Mouse (Mus musculus): Measurements from ENCODE around the gene B3galt4. TPM values are rescaled to one million over a fixed set of nuclear protein-coding genes. Genes with fewer than 3 reads are reported as not detected.
"Not testable (repeated sequence)": the region's sequence is repeated elsewhere in the genome, so short reads cannot be mapped to it uniquely, and the experiment has no call there.

B3galt4 gene
- polyA plus RNA-seq, 1 experiment from 2014 or later: 2.5 TPM

DNA sequence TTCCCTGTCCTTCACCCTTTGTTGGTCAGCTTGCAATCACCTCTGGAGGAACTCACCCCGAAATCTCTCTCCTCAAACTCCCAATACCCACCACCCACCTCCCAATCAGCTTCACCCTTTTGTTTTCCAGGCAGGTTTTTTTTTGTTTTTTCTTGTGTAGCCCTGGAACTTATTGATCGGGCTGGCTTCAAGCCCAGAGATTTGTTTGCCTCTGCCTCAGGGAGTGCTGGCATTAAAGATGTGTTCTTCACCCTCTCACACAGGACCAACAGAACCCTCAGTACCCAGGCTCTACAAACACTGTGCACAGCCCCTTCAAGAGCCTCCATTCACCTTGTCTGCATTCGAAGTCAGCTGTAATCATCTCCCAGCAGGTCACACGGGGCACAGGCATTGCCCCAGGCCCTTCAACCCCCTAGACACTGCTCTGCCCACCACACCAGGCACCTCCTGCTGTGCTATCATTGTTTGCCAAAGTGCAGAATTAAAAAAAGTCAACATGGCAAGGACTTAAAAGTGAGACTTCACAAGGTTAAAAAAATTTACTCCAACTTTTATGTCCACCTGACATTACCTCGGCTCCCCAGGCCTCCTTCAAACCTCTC is 2.8 kb upstream of the B3galt4 start:
- no peaks in the 10 kb centered on the region for H3K27me3 ChIP-seq
- peak overlapping the region; percentile 96 for H3K4me2 ChIP-seq
- 18% methylated on average over 5 of the region's 5 CpGs for WGBS (ENCODE audit: insufficient replicate concordance)
- H3K9ac ChIP-seq: peak overlapping the region; percentile 89
- peak overlapping the region; percentile 81 for H3K4me3 ChIP-seq (replicated peaks)
- no peaks in the 10 kb centered on the region for H3K9me3 ChIP-seq (replicated peaks)
- peaks cover 57% of the 10 kb centered on the region for H3K36me3 ChIP-seq (replicated peaks)
- ATAC-seq (ENCODE audit: insufficient read depth): no peak
- H3K4me1 ChIP-seq (replicated peaks): peaks cover 68% of the 10 kb centered on the region
- H3K27ac ChIP-seq (replicated peaks): peak overlapping the region; percentile 87

DNA sequence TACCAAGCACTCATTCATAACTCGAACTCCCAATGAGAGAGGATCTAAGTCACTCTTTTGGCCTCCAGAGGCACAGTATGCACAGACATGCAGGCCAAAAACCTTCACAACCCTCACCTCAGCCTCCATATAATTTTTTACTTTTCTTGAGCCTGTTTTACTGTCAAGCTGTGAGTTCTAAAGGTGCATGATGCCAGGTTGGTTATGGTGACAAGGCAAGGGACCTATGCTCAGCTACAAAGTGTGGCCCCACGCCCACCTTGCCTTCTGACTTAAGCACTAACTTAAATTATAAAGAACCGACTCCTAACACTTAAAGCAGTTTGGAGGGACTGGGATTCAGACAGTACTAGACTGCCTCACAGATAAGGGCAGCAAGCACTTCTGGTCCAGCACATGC is 2.0 kb upstream of the B3galt4 start:
- Histone ChIP-seq H3K4me1 (replicated peaks) (peaks cover 75% of the 10 kb centered on the region), H3K27me3 (no peaks in the 10 kb centered on the region), H3K27ac (replicated peaks) (peak overlapping the region; percentile 87), H3K36me3 (replicated peaks) (peaks cover 57% of the 10 kb centered on the region), H3K9me3 (replicated peaks) (no peaks in the 10 kb centered on the region), H3K9ac (peak overlapping the region; percentile 89), H3K4me2 (peak overlapping the region; percentile 96), H3K4me3 (replicated peaks) (peak overlapping the region; percentile 81)
- whole genome bisulfite sequencing (ENCODE audit: insufficient replicate concordance): 44% methylated on average over 3 of the region's 3 CpGs
- ATAC-seq (ENCODE audit: insufficient read depth): no peak

DNA sequence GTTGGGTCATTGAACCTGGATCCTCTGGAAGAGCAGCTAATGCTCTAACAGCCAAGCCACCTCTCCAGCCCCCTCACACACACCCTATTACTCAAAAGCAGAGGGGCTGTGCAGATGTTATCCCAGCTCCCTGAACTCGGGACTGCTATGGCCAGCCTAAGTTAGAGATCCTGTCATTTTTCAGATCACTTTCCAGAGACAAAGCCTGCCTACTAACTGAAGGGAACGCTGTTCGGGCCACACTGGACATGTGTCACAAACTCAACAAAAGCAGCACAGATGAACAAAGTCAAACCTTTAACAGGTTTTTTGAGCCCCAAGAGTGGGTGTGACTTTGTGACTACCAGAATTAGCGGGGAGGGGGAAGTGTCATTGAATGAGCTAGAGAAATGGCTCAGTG is 1.6 kb upstream of the B3galt4 start:
- Histone ChIP-seq H3K36me3 (replicated peaks) (peaks cover 55% of the 10 kb centered on the region), H3K4me1 (replicated peaks) (peaks cover 79% of the 10 kb centered on the region)
- whole genome bisulfite sequencing (ENCODE audit: insufficient replicate concordance): 66% methylated on average over 4 of the region's 4 CpGs

DNA sequence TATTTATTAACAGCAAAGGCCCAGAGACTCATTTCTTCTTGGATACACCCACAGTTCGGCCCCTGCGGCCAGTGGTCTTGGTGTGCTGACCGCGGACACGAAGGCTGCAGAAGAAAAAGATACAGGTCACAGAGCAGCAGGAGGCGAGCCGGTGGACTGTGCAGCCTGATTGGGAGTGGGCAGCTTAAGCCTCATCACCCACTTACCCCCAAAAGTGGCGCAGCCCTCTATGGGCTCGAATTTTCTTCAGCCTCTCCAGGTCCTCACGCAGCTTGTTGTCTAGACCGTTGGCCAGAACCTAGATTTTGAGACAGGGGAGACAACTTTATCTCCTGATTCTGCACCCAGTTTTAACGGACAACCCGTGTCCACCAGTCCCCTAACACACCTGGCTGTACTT is 727 bp upstream of the B3galt4 start:
- 64% methylated on average over 13 of the region's 13 CpGs for WGBS (ENCODE audit: insufficient replicate concordance)
- not testable (repeated sequence) for H3K9me3 ChIP-seq (replicated peaks); H3K27me3 ChIP-seq; ATAC-seq (ENCODE audit: insufficient read depth)
- H3K4me2 ChIP-seq: peak overlapping the region; percentile 96
- H3K27ac ChIP-seq (replicated peaks): peak overlapping the region; percentile 90
- H3K36me3 ChIP-seq (replicated peaks): peaks cover 53% of the 10 kb centered on the region
- peaks cover 71% of the 10 kb centered on the region for H3K4me1 ChIP-seq (replicated peaks)
- H3K4me3 ChIP-seq (replicated peaks): peak overlapping the region; percentile 81
- peak overlapping the region; percentile 53; the same call in 1 of the 2 replicates for H3K9ac ChIP-seq

More for the DNA sequence above, 1.6 kb upstream of the B3galt4 start:
- peak overlapping the region; percentile 81 for H3K4me3 ChIP-seq (replicated peaks)
- peak overlapping the region; percentile 89 for H3K9ac ChIP-seq
- no peaks in the 10 kb centered on the region for H3K9me3 ChIP-seq (replicated peaks)
- peak overlapping the region; percentile 87 for H3K27ac ChIP-seq (replicated peaks)
- no peak for ATAC-seq (ENCODE audit: insufficient read depth)
- H3K27me3 ChIP-seq: no peaks in the 10 kb centered on the region
- H3K4me2 ChIP-seq: peak overlapping the region; percentile 96

DNA sequence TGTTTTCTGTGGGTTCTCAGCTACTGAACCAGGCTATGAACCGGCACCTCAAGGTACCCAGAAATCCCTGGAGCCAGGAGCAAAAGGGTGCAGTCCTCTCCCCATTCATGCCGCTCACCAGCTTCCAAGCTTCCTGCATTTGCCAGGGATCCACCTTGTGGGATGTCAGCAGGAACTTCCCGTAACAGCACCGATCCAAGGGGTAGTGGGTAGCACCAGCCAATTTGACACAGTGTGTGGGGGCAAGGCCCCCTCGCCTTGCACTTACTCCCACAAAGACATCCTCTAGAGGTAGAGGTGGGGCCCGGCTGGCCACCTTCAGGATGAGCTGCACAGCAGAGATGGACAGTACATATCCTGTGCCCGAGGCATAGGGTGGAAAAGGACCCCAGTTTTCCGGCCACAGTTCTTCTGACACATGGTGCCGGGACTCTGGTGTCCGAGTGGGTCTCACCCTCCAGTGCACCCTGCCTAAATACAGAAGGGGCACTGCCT is 1.1 kb downstream of the B3galt4 start:
- Histone ChIP-seq H3K27ac (replicated peaks) (no peak overlapping the region), H3K4me1 (replicated peaks) (peaks cover 64% of the 10 kb centered on the region), H3K9ac (0 out of 2 replicates have a peak overlapping the region, but pooled peaks have one; percentile 53), H3K27me3 (no peaks in the 10 kb centered on the region), H3K4me2 (peak overlapping the region; percentile 96), H3K4me3 (replicated peaks) (peak overlapping the region; percentile 81), H3K9me3 (replicated peaks) (no peaks in the 10 kb centered on the region), H3K36me3 (replicated peaks) (peaks cover 63% of the 10 kb centered on the region)
- no peak for ATAC-seq (ENCODE audit: insufficient read depth)
- 66% methylated on average over 10 of the region's 10 CpGs for WGBS (ENCODE audit: insufficient replicate concordance)

DNA sequence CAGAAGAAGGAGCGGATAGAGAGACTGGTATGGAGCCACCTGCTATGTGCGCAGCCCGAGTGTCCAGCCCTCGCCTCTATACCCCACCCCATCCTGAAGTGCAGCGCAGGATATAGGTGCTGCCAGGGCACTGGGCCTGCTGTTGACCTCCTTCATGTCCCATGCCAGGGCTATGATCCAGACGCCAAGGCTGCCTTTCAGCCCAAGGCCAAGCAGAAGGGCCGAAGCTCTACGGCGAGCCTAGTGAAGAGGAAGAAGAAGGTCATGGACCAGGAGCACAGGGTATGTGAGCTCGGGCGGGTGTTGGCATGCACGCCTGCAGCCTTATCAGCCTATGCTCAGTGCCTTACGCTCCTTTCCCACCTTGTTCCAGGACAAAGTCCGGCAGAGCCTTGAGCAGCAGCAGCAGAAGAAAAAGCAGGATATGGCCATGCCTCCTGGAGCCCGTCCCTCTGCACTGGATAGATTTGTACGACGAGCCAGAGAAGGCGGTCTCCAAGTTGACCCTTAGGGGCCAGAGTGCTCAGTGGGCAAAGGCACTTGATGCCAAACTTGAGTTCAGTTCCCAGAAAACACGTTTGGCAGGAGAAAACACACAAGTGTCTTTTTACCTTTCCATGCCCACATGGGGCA is 2.3 kb downstream of the B3galt4 start:
- Histone ChIP-seq H3K4me2 (no peak overlapping the region), H3K9me3 (replicated peaks) (no peaks in the 10 kb centered on the region), H3K9ac (no peak overlapping the region), H3K36me3 (replicated peaks) (peaks cover 69% of the 10 kb centered on the region), H3K4me3 (replicated peaks) (no peak overlapping the region), H3K27ac (replicated peaks) (no peak overlapping the region), H3K4me1 (replicated peaks) (peaks cover 55% of the 10 kb centered on the region), H3K27me3 (no peaks in the 10 kb centered on the region)
- no peak for ATAC-seq (ENCODE audit: insufficient read depth)
- 77% methylated on average over 19 of the region's 19 CpGs for WGBS (ENCODE audit: insufficient replicate concordance)

DNA sequence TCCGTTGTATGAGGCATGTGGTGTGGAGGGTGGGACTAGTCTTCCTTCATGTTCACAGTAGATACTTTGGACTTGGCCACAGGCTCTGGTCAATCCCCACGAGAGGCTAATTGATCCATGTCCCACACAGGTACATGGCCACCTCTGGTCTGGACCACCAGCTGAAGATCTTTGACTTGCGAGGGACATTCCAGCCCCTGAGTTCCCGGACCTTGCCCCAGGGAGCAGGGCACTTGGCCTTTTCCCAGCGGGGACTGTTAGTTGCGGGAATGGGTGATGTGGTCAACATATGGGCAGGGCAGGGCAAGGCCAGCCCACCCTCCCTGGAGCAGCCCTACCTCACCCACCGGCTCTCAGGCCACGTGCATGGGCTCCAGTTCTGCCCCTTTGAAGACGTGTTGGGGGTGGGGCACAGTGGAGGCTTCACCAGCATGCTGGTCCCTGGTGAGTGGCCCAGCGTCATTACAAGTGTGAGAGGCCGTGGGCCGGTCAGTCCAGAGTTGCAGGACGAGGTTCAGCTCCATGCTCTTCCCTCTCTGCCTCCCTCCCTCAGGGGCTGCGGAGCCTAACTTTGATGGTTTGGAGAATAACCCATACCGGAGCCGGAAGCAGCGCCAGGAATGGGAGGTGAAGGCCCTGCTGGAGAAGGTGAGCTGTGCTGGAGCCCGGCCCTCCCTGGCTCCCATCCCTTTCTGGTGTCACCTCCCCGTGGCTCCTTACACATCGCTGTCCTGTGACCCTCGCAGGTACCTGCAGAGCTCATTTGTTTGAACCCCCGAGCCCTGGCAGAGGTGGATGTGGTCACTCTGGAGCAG is 3.0 kb downstream of the B3galt4 start:
- peaks cover 66% of the 10 kb centered on the region for H3K36me3 ChIP-seq (replicated peaks)
- no peak for ATAC-seq (ENCODE audit: insufficient read depth)
- H3K4me3 ChIP-seq (replicated peaks): no peak overlapping the region
- H3K9me3 ChIP-seq (replicated peaks): no peaks in the 10 kb centered on the region
- H3K27me3 ChIP-seq: no peaks in the 10 kb centered on the region
- no peak overlapping the region for H3K9ac ChIP-seq
- 78% methylated on average over 22 of the region's 22 CpGs for WGBS (ENCODE audit: insufficient replicate concordance)
- peaks cover 48% of the 10 kb centered on the region for H3K4me1 ChIP-seq (replicated peaks)
- no peak overlapping the region; the same call in 1 of the 2 replicates for H3K27ac ChIP-seq (replicated peaks)
- H3K4me2 ChIP-seq: no peak overlapping the region

DNA sequence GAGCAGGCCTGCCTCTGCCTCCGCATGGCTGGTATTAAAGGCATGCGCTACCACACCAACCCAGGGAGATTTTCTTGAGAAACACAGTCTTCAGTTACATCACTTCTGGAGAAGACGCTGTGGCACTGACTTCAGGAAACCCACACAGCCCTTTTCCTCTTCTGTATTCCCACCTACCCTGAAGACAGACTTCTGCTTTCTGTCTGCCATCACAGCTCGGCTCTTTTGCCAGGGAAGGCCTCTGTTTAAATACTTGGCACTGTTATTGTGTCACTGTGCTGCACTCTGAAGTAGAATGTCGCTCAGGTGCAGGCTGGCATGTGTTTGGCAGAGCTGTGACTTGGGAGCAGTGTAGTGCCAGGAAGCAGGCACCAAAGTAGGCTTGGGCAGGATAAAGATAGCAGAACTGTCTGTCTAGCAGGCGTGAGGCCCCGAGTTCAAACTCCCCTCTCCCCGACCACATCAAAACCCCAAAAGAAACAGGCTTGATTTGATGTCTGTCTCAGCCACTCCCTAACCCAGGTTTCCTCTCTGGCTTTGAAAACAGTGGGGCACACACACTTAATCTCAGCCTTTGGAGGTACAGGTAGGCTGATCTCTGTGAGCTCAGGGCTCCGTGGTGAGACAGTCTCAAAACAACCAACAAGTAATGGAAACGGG is 3.7 kb downstream of the B3galt4 start:
- H3K27ac ChIP-seq (replicated peaks): 0 out of 2 replicates have a peak overlapping the region, but pooled peaks have one; percentile 33
- no peaks in the 10 kb centered on the region for H3K9me3 ChIP-seq (replicated peaks)
- H3K27me3 ChIP-seq: no peaks in the 10 kb centered on the region
- H3K4me2 ChIP-seq: no peak overlapping the region
- peaks cover 41% of the 10 kb centered on the region for H3K4me1 ChIP-seq (replicated peaks)
- peaks cover 66% of the 10 kb centered on the region for H3K36me3 ChIP-seq (replicated peaks)
- ATAC-seq (ENCODE audit: insufficient read depth): no peak
- H3K4me3 ChIP-seq (replicated peaks): no peak overlapping the region
- 57% methylated on average over 10 of the region's 10 CpGs for WGBS (ENCODE audit: insufficient replicate concordance)
- no peak overlapping the region for H3K9ac ChIP-seq

DNA sequence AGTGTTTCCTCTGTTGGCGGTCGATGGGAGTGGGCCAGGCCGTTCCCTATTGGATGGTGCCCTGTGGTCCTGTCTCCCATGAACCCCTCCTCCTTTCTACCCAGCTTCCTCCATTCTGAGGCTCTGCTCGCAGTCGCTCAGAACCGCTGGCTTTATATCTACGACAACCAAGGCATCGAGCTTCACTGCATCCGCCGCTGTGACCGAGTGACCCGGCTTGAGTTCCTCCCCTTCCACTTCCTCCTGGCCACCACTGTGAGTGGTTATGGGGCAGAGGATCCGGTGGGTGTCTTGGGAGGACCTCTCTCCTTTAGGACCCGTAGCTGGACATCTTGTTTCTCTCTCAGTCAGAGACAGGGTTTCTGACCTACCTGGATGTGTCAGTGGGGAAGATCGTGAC is 7.8 kb downstream of the B3galt4 start:
- no peak overlapping the region for H3K4me3 ChIP-seq (replicated peaks)
- no peak overlapping the region for H3K27ac ChIP-seq (replicated peaks)
- H3K36me3 ChIP-seq (replicated peaks): peaks cover 42% of the 10 kb centered on the region
- no peak for ATAC-seq (ENCODE audit: insufficient read depth)
- peaks cover 36% of the 10 kb centered on the region for H3K4me1 ChIP-seq (replicated peaks)
- H3K4me2 ChIP-seq: no peak overlapping the region
- no peak overlapping the region for H3K9ac ChIP-seq
- H3K27me3 ChIP-seq: no peaks in the 10 kb centered on the region
- 83% methylated on average over 15 of the region's 15 CpGs for WGBS (ENCODE audit: insufficient replicate concordance)
- no peaks in the 10 kb centered on the region for H3K9me3 ChIP-seq (replicated peaks)

DNA sequence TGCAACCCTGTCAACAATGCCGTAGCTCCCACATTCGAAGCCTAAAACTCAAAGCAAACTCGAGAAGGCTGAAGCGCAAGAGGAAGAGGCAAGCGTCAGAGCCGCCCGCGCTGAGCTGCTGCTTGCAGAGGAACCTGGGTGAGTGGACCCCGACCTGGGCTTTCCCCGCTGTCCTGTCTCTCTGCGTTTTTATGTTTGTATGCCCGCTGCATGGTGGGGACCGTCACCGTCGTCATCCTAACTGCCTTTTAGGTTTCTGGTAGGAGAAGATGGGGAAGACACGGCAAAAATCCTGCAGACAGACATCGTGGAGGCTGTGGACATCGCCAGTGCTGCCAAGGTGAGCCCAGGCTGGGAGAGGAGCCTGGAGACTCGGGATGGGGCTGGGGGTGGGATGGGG is 9.9 kb downstream of the B3galt4 start:
- no peaks in the 10 kb centered on the region for H3K27me3 ChIP-seq
- H3K36me3 ChIP-seq (replicated peaks): peaks cover 53% of the 10 kb centered on the region
- ATAC-seq (ENCODE audit: insufficient read depth): no peak
- H3K4me3 ChIP-seq (replicated peaks): peak overlapping the region; percentile 89
- H3K9ac ChIP-seq: peak overlapping the region; percentile 81
- no peaks in the 10 kb centered on the region for H3K9me3 ChIP-seq (replicated peaks)
- H3K4me1 ChIP-seq (replicated peaks): peaks cover 31% of the 10 kb centered on the region
- H3K4me2 ChIP-seq: peak overlapping the region; percentile 98
- no peak overlapping the region for H3K27ac ChIP-seq (replicated peaks)
- 37% methylated on average over 19 of the region's 19 CpGs for WGBS (ENCODE audit: insufficient replicate concordance)

Data from liver, embryonic 15.5 days (tissue).